Mouse (Mus musculus): ENCODE measurements around the gene Higd1a. TPM values are rescaled to one million over a fixed set of nuclear protein-coding genes. Genes with fewer than 3 reads are reported as not detected.

The Higd1a gene
- total RNA-seq (2021): 100 to 1,000 TPM; 208 to 239 TPM

DNA sequence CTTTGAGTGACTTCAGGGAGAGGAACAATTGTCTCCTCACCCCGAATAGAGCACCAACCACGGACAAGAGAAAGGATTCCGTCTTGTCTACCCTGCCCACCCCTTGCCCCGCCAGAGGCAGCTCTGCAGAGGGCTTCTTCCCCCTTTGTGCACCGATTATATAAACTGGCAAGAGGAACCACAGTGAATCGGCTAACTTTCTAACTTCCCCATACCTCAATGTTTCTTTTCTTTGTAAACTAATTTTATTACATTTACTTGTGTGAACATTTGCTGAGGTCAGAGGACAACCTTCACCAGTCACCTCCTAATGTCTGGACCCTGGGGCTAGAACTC is at the start of gene Higd1a:
Higd1a (minus strand) TSS at position 210 of the 336 bp plus-strand sequence.
- DNase-seq (ENCODE audit: low spot score): no peak
- intact Hi-C loops (cut with DNase I): no loop called here

DNA sequence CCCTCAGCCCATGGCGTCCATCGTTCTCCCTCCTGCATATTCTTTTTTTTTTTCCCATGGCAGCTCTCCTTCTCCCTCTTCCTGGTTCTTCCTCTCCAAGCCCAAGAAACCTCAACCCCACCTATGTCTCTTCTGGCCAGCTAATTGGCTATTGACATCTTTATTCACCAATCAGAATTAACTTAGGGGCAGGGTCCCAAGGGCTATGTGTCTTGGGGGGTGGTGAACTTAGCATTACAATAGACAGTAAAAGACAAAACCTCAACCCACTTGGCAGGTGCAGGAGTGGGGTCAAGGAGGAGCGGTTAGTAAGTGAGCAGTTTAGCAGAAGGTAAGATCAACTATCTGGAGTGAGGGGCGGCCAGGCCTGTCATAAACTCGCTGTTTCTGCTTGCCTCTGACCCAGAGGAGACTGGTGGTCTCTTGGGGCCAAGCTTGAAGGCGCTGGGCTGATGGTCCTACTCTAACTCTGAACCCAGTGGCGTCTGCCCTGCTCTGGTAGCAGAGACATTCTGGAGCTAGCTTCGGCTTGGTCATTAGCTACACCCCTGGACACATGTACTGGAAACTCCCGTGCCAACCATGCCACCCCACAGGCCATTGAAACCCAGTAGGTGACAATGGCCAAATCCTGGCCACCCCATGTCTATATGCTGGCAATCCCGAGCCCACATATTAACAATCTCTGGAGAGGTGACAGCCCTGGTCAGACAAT is 49.4 kb upstream of the Higd1a start:
- no peak for DNase-seq (ENCODE audit: low spot score)
- intact Hi-C loops (cut with DNase I): no loop called here

DNA sequence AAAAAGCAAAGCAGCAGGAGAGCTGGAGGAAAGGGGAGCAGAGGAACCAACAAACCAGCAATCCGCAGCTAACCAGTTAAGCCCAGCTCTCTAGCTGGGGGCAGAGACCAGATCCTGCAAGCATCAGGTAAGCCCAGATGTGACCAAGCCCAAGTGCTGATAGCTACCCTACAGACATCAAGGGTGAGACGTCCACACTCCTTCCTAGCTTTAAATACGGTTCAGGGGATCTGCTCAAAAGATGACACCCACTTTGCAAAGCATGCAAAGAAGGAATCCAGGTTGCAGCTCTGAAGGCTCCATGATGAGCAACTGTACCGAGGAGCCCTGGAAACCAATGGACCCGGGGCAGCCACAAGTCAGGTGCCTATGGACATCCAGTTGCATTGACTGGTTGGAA is 48.3 kb upstream of the Higd1a start:
- intact Hi-C loops (cut with DNase I): no loop called here
- DNase-seq (ENCODE audit: low spot score): no peak

DNA sequence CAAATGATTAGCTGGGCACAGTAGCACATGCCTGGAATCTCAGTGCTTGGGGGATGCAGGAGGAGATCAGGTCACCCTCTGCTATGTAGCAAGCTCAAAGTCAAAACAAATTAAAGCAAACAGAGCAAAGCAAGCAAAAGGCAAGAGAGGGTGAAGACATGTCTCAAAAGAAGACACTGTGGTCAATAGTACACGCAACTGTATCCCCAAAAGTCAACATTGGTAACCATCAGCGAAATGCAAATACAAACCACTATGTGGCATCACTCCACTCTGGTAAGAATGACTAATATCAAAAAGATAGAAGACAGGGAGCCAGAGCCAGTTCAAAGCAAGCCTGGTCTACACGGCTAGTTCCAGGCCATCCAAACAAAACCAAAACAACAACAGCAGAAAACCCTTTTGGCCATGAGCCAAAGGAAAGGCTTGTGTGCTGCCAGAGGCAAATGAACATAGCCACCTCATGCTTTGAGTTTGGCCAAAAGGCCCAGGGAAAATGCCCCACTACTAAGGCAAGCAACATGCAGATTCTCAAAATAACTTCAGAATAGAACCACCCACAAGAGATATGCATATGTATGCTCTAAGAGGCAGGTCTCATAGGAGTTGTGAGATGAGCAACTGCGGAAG is 47.5 kb upstream of the Higd1a start:
- DNase-seq (ENCODE audit: low spot score): no peak

DNA sequence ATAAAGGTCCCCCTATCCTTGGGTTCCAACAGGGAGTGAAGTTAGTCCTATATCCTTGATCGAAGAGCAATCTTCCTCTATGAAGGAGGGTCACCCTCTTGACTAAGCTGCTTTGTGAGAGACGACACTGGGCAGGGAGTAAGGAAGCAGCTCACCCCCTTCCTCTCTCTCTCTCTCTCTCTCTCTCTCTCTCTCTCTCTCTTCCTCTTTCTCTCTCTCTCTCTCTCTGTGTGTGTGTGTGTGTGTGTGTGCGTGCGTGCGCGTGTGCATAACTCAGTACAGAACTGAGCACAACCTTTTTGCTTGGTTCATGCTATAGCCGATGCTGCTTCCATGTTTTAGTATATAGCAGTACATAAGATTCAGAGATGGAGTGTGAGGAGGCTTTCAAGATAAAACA is 46.8 kb upstream of the Higd1a start:
- DNase-seq (ENCODE audit: low spot score): no peak
- intact Hi-C loops (cut with DNase I): no loop called here

More for the DNA sequence above, 47.5 kb upstream of the Higd1a start:
- intact Hi-C loops (cut with DNase I): no loop called here

DNA sequence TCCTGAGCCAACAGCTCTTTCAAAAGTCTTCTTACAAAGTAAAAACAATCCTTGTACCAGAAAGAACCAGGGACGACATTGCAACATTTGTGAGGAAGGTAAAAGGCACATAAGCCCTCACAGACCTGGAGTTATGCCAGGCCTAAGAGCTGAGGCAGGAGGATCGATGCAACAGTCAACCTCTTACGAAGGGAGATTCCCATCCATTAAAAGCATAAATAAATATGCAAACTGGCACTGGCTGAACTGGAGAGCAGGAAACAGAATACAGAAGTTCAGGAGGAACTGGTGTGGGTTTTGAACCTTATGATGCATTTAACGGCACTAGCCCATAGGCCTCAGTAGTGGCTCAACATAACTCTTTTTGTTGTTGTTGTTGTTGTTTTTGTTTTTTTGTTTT is 46.2 kb upstream of the Higd1a start:
- DNase-seq (ENCODE audit: low spot score): no peak
- intact Hi-C loops (cut with DNase I): no loop called here

DNA sequence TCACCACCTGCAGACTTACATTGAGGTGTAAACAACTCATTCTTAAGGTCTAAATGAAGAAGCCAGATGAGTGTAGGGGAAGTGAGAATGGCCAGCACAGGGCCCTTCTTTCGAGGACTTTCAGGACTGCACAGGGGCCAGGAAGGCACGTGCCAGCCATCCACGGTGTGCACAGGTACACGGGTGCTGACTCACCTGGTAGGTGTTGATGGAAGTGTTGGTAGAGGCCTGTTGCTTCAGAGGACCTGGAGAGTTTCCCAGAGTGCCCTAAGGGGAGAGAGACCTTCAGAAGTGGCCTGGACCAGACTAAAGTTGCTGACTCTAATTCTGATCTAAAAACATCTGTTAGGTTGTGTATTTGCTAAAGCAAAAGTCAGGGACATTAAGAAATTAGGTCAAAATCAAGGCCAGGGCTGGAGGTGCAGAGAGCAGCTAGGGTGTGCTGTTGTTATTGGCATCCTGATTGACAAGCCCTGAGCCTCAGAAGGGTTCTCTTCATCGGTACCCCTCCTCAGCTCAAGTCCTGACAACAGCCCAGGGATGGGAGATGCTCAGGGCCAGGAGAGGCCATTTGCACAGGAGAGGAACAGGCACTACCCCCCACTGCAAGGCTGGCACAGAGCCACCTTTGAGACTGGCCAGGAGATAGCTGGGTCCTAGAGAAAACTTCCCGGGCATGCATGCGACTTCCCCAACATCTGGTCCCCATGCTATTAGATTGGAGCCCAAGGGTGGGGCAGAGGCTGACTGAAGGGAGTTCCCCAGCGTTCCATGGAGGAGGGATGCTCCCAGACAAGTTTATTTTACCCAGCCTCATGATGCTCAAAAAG is 45.5 kb upstream of the Higd1a start:
- intact Hi-C loops (cut with DNase I): no loop called here
- peak; percentile 16 for DNase-seq (ENCODE audit: low spot score)

DNA sequence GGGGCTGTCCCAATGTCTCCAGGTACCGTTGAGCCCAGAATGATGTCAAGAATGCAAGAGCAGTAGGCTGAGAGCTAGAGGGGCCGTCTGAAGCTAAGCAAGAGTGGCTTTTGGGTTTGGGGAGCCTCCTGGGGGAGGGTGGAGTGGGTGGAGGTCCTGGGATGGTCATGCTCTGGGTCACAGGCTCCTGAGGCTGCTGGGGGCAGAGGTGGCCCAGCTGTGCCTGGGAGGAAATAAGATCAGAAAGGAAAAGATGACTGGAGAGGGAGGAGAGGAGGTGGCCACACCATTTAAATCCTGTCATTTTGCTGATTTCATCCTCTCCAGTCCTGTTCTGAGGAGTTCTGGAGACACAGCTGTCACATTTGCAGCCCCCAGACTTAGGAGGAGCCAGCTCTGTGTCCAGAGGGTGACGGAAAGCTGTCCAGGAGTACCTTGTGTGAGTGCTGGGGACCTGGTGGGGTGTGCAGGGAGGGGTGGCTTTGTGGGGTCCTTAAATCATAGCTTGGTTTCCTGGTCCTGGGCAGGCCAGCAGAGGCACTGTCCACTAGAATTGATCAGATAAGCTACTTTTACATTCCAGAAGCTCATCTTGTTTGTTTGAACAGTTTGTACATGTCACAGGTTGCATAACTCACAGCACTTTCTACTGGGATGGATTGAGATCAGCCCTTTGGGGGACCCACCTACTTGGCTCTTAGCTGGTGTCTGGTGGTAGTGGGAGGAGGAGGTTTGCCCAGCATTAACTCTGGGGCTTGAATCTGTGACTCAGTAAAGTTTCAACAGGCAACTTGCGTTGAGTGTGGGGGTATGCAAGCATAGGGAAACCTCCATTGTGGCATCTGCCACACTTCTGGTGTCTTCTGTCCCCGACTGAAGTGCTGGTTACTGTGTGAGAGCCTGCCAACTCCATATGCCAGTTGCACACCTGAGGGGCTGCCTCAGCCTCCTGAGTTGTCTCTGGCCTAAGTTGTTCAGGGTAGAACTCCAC is 43.8 kb upstream of the Higd1a start:
- intact Hi-C loops (cut with DNase I): no loop called here

DNA sequence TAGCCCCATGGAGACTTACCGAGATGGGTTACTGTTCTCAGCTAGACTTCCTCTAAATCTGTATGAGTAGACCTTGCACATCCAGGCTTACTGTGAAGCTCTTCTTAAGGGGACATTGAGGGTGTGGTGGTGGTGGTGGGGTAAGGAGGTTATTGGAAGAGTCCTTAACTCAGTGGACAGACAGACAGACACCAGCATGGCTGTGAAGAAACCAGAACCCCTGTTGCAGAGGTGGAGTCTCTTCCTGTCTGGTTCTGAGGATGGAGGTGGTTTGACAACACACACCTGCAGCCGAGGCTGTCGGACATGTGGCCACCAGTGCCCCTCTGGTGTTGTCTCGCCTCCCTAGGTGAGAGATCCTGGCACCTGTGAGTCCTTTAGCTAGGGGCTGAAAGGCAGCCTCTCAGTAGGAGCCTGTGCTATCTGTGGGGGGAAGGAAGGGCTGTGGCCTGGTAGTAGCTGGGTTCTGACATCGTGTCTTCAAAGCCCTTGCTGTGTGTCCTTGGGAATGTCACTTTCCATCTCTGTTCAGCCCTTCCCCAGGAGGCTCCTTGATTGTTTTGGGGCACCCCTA is 42.2 kb upstream of the Higd1a start:
- intact Hi-C loops (cut with DNase I): no loop called here
- DNase-seq (ENCODE audit: low spot score): no peak

More for the DNA sequence above, 43.8 kb upstream of the Higd1a start:
- no peak for DNase-seq (ENCODE audit: low spot score)

DNA sequence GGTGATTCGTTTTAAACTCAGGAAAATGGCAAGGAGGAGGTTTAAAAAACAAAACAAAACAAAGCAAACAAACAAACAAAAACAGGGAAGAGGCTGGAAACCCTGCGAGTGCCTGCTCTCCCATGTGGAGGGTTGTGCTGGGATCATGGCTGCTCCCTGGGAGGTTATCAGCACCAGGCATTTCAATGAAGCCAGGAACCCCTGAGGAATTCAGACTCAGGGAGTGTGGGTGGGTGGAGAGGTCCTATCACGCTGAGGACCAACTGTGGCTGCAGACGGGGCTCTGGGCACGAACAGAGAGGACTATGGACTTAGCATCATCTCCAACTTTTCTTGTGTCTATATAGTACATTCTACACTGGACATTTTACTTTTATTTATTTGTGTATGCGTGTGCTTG is 41.1 kb upstream of the Higd1a start:
- DNase-seq (ENCODE audit: low spot score): no peak
- intact Hi-C loops (cut with DNase I): no loop called here

DNA sequence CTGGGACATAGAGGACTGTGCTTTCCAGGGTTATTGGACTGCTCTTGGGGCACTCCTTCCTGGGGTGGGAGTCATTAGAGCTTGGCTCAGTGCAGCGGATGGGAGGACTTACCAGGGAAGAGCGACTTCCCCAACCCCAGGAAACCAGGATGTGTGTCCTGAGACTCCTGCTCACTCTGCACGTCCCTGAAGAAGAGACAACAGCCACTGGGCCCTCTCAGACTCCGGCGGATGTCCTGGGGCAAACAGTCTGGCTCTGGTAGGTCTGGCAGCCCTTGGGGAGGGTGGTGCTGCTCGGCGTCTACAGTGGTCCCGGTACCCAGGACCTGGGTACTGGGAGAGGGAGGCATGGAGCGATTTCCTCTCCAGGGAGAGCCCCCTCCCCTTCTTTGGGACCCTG is 40.1 kb upstream of the Higd1a start, which contains the start of gene Ackr2:
Ackr2 (plus strand) TSS at position 111 of the 400 bp plus-strand sequence.
- DNase-seq (ENCODE audit: low spot score): no peak
- intact Hi-C loops (cut with DNase I): no loop called here

DNA sequence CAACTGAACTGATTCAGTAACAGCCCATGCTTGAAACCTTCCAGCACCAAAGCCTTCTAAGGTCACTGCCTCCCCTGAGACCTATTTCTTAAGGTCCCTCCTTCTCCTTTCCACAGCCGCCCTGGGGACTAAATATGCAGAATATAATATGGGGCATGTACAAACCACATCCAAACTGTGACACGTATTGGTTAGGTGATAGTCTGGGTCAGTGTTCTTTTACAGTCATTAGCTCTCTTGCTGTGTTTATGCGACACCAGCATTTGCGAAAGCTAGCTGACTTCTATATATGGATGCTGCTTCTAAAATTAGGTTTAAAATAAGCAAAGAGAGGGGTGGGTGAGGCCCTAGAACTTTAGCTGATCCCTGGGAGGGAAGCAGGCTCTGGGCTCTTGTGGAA is 38.7 kb upstream of the Higd1a start:
- no peak for DNase-seq (ENCODE audit: low spot score)
- intact Hi-C loops (cut with DNase I): no loop called here

DNA sequence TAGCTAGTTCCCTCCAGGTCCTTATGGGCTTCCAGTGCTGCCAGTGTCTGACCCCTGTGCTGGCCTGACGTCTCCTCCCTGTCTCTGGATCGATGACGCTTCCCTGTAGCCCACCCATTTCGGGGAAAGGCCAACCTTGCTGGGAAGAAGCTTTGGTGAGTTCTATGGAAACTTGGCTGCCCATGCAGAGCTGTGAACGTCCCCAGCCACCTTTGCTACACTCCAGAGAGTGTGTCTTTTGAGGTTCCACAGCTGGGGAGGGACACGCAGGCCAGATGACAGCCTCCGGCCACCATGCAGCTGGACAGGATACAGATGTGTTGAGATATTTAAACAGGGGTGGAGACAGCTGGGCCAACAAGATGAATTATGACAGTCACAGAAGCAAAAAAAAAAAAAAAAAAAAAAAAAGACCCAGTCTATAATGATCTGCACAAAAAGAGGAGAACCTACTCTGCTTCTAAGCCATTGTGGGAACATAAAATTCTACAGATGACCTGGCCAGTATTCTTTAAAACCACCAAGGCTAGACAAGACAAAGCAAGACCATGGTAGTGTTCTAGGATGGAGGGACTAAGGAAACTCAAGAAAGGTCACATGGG is 37.3 kb upstream of the Higd1a start:
- intact Hi-C loops (cut with DNase I): no loop called here
- peak; percentile 33 for DNase-seq (ENCODE audit: low spot score)

DNA sequence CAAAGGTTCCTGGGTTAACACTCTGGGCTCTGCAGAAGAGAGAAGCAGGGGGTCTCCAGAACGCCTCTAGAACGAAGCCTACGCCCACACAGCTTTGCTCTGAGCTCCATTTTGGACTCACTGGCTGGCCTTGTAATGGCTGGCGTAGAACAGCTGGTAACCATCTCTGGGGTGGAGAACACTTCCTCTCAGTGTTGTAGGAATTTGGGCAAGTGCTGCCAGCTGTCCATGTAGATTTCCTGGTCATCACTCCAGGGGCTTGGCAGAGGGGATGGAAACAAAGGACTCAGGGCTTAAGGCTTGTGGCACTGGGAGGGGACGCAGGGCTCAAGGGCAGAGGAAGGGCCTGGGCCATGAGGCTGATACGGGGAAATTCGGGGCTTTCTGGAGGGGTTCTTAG is 36.3 kb upstream of the Higd1a start:
- intact Hi-C loops (cut with DNase I): no loop called here
- DNase-seq (ENCODE audit: low spot score): no peak

DNA sequence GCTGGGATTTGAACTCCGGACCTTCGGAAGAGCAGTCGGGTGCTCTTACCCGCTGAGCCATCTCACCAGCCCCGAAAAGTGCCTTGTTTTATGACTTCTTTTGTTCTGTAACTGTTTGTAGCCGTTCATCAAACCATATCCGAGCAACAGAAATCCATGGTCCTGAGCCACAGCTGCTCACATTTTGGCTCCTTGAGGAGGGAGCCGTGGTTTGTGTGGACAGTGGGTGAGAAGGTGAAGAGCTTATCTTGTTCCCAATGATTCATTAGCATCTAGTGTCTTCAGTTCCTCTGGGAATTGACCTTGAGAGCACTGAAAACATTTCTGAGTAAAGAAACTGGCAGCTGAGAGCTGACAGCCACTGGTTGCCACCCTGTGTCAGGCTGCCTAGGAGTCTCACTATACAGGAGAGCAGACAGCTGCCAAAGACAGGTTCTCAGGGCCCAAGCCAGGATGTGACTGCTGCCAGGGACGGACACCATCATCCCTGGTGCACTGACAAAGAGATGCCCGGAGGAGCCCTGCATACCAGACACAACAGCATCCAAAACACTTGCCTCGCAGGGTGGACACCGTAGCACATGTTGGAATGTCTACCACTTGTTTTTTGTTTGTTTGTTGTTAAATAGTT is 34.0 kb upstream of the Higd1a start:
- intact Hi-C loops (cut with DNase I): no loop called here
- no peak for DNase-seq (ENCODE audit: low spot score)

DNA sequence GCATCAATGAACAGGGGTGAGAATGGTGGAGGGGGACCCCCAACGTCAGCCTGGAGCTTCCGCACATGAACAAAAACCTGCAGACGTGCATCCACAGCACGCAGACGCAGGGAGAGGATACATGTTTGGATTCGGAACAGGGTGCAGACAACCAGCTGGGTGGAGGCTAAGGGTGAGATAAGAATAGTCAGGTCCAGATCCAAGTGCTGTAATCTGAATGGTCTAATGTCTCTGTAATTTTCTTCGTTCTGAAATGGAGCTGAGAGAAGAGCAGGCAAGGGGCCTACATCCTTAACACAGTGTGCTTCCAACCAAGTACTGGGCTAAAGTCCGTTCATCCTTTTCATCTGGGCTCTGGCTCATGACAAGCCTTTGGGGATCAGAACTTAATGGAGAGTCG is 33.1 kb upstream of the Higd1a start:
- intact Hi-C loops (cut with DNase I): no loop called here
- no peak for DNase-seq (ENCODE audit: low spot score)

DNA sequence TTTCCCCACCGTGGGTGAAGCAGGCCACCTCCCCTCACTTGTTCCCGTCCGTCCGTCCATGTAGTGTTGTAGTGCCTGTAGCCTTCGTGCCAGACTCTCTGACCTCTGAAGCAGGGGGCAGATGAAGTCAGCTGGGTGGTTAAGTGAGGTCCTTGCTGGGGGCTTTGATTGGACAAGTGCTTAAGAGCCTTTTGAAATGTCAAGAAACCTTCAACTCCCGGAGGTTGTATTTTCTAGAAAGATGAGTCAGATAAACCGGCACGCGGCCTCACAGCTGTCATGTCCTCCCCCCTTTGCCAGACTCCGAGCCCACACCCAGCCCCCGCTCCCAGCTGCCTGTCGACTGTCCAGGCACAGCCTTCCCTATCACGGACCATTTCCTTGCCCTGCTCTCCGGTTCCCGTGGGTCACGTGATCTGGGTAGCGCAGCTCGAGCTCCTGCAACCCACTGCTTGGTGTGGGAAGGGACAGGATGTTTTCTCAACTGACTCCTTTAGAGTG is 32.3 kb upstream of the Higd1a start:
- intact Hi-C loops (cut with DNase I): no loop called here
- DNase-seq (ENCODE audit: low spot score): peak; percentile 71

DNA sequence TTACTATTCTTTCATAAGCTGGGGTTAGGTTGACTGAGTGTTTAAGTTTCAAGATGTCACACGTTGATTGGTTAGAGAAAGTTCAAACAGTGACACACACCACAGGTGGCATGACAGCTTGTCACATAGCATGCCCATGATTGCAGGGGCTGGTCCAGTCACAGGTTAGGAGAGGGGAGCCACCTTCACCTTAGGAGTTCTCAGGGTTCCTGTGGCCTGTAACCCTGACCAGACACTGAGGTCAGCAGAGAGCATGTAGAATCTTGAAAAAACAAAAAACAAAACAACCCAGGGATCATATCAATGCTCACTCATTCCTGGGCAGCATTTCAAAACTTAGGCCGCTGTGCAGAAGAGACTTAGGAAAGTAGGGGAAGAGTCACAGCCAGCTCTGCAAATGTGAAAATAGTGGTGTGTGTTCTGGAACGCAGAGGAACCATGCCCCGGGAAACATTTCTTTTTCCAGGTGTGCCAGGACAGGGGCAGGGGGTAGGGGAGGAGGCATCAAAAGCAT is 31.8 kb upstream of the Higd1a start:
- no peak for DNase-seq (ENCODE audit: low spot score)
- intact Hi-C loops (cut with DNase I): no loop called here
